Mouse (Mus musculus): Measurements from ENCODE around the gene Als2.

DNA sequence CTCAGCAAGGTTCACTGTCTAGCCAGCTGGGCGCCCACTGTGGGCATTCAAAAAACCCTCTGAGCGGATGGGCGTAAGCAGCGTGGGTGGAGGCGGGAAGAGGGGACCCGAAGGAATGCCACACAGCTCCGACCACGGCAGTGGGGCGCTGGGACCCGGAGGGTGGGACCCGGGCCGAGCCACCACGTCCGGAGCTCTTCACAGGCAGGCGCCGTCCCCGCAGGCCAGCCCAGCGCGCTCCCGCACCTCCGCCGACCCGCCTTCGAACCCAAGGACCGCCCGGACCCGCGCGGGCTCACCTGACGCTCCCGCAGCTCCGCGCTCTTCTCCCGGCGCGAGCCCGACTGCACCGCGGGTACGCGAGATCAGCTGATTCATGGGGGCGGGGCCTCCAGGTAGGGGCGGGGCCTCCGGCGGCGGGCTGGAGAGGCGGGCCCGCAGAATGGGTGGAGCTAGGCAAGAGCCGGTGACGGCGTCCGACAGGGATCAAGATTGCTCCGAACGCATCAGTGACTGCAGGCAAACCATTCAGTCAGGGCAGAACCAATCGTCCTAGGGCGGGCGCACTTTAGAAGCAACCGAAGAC is at the start of gene Als2:
- TF ChIP-seq EP300 (IDR thresholded peaks at IDR 0.05) (no peak), CTCF (IDR thresholded peaks at IDR 0.05) (0 out of 2 replicates have a peak, but pooled peaks have one; percentile 2)

Data from lung, postnatal 0 days (tissue).